Mouse (Mus musculus) stomach, embryonic 16.5 days (tissue): ENCODE data around the gene Cmtm2b. TPM values are rescaled to one million over a fixed set of nuclear protein-coding genes. Genes with fewer than 3 reads are reported as not detected.
"Not testable (repeated sequence)": the region's sequence is repeated elsewhere in the genome, so short reads cannot be mapped to it uniquely, and the experiment has no call there.

Source experiments
- ATAC-seq: fragments of 200-750 bp; cut with Nextera tagmentation; 2 replicates; pipeline ENCODE4 v1.8.0; 2017; ENCODE audit warnings: moderate number of reproducible peaks, moderate TSS enrichment; ENCODE audit not compliant: insufficient read depth, low FRiP score
- H3K27ac ChIP-seq: fragments of 300-500 bp; sonication (generic); 2 replicates; pipeline ENCODE4 v1.5.1; 2014; ENCODE audit warnings: low read length
- H3K27me3 ChIP-seq: fragments of 300-500 bp; sonication (generic); 2 replicates; pipeline ENCODE4 v1.6.1; 2014; ENCODE audit warnings: low read length, control low read depth, mixed read lengths; ENCODE audit not compliant: control insufficient read depth, insufficient read depth
- H3K36me3 ChIP-seq: fragments of 300-500 bp; sonication (generic); 2 replicates; pipeline ENCODE4 v1.6.1; 2014; ENCODE audit warnings: low read length; ENCODE audit not compliant: control insufficient read depth, insufficient read depth
- H3K4me1 ChIP-seq: fragments of 300-500 bp; sonication (generic); 2 replicates; pipeline ENCODE4 v1.6.1; 2014; ENCODE audit warnings: low read length, control low read depth, mixed read lengths; ENCODE audit not compliant: control insufficient read depth, insufficient read depth
- H3K4me2 ChIP-seq: fragments of 300-500 bp; sonication (generic); 2 replicates; pipeline ENCODE4 v1.6.1; 2014; ENCODE audit warnings: low read depth, low read length, mixed read lengths
- H3K4me3 ChIP-seq: fragments of 300-500 bp; sonication (generic); replicated peaks from 2 replicates; pipeline ENCODE4 v1.5.1; 2014; ENCODE audit warnings: mild to moderate bottlenecking, low read length
- H3K9ac ChIP-seq: fragments of 300-500 bp; sonication (generic); 2 replicates; pipeline ENCODE4 v1.6.1; 2014; ENCODE audit warnings: low read length
- H3K9me3 ChIP-seq: fragments of 300-500 bp; sonication (generic); replicated peaks from 2 replicates; pipeline ENCODE4 v1.6.1; 2016; ENCODE audit warnings: low read length, control low read depth; ENCODE audit not compliant: control insufficient read depth
- WGBS: fragments of 180-500 bp; shearing (Covaris S2); extraction: QIAGEN DNeasy Blood & Tissue Kit; methylation state at CpG from one replicate; pipeline ENCODE4 v1.1.7; 2014; 5-methylcytosine and 5-hydroxymethylcytosine counted together
- polyA plus RNA-seq: library from polyadenylated mRNA; unstranded; fragments of >200 nt; fragmentation: Nextera tagmentation; extraction: Ambion mirVana; gene quantifications from 2 replicates; pipeline ENCODE4 v1.2.1, GENCODE M21; 2015

Cmtm2b gene
- polyA plus RNA-seq, 1 experiment from 2014 or later = not detected

DNA sequence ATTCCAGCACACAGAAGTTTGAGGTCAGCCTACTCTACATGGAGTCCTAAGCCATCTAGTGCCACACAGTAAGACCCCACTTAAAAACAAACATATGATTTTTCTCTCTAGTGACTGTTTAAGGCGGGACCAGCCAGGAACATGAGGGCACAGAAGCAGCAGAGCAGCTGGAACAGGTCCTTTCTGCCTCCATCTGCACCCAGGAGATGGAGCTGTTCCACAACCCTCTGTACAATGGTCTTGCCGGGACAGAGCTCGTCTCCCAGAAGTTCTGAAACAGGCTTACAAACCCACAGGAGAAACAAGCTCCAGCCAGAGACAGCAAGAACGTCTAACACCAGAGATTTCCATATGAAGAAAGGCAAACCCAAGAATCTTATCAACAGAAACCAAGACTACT, 8.7 kb upstream of the Cmtm2b start:
- Histone ChIP-seq H3K9ac (no peak overlapping the region), H3K27me3 (no peaks in the 10 kb centered on the region), H3K9me3 (no peaks in the 10 kb centered on the region), H3K4me2 (no peak overlapping the region), H3K4me1 (no peaks in the 10 kb centered on the region), H3K4me3 (no peak overlapping the region), H3K36me3 (no peaks in the 10 kb centered on the region), H3K27ac (no peak overlapping the region)
- 51% methylated on average over 4 of the region's 4 CpGs for WGBS
- ATAC-seq = no peak

DNA sequence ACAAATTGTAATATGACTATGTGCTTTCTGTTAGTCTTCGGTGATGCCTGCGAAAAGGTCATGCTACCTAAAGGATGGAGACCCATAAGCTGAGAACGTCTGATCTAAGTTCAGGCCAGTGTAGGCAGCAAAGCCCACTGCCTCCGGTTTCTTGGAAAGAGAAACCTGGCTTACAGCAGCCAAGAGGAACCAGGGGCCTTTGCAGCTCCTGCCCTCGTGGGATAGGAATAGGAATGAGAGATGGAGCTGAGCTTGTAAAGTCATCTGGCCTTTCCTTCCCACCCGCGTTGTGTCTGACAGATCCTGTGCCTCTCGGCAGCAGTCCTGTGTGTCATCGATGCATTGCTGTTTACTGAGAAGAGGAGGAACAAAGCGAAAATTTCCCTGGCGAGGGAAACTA, 763 bp upstream of the Cmtm2b start, which contains the start of gene Gm11020:
TSS of gene Gm11020 (plus strand) at position 301 of the 400 bp plus-strand sequence.
- H3K27ac ChIP-seq, H3K4me2 ChIP-seq, H3K4me3 ChIP-seq, H3K9me3 ChIP-seq, H3K4me1 ChIP-seq, H3K36me3 ChIP-seq, H3K9ac ChIP-seq, ATAC-seq, H3K27me3 ChIP-seq: not testable (repeated sequence)
- WGBS = 84% methylated on average over 9 of the region's 11 CpGs

DNA sequence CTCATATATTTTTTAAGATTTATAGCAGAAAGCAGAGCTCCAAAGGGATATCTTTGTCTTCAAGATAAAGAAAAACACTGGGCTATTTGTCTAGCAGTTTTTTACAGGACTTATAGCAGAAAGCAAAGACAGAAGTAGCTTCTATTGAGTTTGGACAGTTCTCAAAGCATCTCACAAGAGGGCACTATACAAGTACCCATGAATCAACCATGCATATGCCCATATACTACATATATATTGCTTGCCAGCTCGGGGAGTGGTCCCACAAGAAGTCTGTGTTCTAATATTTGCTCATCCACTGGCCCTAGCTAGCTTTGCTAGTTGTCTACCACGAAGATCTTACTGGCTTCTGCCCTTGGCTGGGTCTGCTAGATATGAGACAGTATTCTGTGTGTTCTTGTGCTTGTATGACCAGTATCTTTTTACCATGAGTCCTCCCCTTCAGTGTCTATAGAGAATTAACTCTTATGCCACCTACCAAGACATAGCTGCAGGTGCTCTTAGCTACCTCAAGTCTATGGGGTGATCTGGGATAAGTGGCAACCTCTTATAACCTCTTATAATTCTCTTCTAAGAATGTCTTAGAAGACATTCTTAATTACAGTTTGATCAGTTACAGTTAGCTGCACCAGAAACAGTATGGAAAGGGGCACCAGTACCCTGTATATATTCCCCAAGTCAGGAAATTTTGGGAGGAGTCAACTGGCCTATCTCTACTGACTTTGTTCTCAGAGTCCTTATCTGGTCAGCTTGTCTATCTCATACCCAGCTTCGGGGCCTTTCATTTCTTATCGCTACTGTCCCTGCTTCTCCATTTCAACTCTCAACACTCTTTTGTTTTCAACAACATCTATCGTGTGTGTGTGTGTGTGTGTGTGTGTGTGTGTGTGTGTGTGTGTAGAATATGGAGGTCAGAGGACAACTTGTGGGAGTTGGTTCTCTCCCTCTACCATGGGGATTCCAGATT, 10.9 kb downstream of the Cmtm2b start:
- Histone ChIP-seq H3K27me3 (no peaks in the 10 kb centered on the region), H3K9me3 (no peaks in the 10 kb centered on the region), H3K4me2 (no peak overlapping the region), H3K36me3 (no peaks in the 10 kb centered on the region), H3K4me1 (no peaks in the 10 kb centered on the region), H3K27ac (no peak overlapping the region), H3K9ac (no peak overlapping the region), H3K4me3 (no peak overlapping the region)
- WGBS = 70% methylated on average over 5 of the region's 5 CpGs
- ATAC-seq = no peak

DNA sequence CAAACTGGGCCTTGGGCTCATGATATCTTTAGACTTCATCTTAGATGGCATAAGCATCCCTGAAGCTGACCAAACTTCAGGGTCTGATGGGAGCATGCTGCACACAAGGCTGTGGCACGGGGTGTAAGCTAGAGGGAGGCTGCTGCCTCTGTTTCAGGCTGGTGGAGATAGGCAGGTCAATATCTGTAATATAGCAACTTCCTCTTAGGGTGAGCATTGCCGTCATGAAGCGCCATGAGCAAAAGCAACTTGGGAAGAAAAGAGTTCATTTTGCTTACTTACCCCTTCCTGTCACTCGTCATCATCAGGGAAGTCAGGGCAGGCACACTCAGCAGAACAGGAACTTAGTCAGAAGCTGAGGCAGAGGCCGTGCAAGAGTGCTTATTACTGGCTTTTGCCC, 11.8 kb downstream of the Cmtm2b start:
- H3K4me2 ChIP-seq = no peak overlapping the region
- no peak for ATAC-seq

DNA sequence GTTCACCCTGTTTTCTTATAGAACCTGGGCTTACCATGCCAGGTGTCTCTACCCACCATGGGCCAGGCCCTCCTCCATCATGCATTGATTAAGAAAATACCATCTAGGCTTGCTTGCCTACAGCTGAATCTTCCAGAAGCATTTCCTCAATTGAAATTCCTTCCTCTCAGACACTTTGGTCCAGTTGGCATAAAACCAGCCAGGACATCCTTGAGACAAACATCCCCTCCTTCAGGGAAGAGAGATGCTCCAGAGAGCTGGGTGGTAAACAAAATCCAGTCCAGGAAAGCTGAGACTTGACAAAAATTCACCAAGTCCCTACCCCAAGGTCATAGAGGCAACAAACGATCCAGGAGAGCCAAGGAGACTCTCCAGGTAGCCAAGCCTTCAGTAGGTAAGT, 12.2 kb downstream of the Cmtm2b start:
- Histone ChIP-seq H3K4me1 (no peaks in the 10 kb centered on the region), H3K4me3 (no peak overlapping the region), H3K9me3 (no peaks in the 10 kb centered on the region), H3K36me3 (no peaks in the 10 kb centered on the region), H3K9ac (no peak overlapping the region), H3K4me2 (no peak overlapping the region), H3K27ac (no peak overlapping the region), H3K27me3 (no peaks in the 10 kb centered on the region)
- 54% methylated on average over 1 of the region's 1 CpGs for WGBS
- ATAC-seq = no peak

More for the DNA sequence above, 11.8 kb downstream of the Cmtm2b start:
- H3K27ac ChIP-seq = no peak overlapping the region
- no peaks in the 10 kb centered on the region for H3K27me3 ChIP-seq
- no peaks in the 10 kb centered on the region for H3K36me3 ChIP-seq
- WGBS = 53% methylated on average over 5 of the region's 5 CpGs
- no peaks in the 10 kb centered on the region for H3K9me3 ChIP-seq
- H3K9ac ChIP-seq = no peak overlapping the region
- H3K4me1 ChIP-seq = no peaks in the 10 kb centered on the region
- no peak overlapping the region for H3K4me3 ChIP-seq

DNA sequence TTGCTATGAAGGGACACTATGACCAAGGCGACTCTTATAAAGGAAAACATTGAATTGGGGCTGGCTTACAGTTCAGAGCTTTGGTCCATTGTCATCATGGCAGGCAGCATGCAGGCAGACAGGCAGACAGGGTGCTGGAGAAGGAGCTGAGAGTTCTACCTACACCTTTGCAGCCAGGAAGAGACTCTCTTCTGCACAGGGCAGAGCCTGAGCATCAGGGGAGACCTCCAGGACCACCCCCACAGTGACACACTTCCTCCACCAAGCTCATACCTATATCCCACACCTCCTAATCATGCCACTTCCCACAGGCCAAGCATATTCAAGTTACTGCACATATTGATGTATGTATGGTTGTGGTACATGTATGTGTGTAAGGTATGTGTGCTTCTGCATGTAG, 14.8 kb downstream of the Cmtm2b start:
- ATAC-seq = no peak

DNA sequence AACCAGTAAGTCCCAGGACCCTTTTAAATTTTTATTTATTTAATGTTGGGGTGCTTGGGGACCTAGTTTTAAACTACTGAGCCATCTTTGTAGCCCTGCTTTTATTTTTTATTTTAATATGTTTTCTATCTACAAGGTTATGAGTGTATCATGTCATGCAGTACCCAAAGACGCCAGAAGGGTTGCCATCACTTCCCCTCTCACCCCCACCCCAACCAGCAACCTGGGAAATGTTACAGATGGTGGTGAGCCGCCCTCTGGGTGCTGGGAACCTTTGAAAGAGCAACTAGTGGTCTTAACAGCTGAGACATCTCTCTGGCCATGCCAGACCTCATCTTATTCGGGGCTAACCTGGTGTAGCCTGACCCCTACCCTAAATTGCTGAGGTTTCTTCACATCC, 15.9 kb downstream of the Cmtm2b start:
- Histone ChIP-seq H3K4me2 (no peak overlapping the region), H3K9ac (no peak overlapping the region), H3K27ac (no peak overlapping the region), H3K27me3 (no peaks in the 10 kb centered on the region), H3K36me3 (no peaks in the 10 kb centered on the region), H3K9me3 (no peaks in the 10 kb centered on the region), H3K4me3 (no peak overlapping the region), H3K4me1 (0 out of 2 replicates have a peak, but pooled peaks cover 3% of the 10 kb centered on the region)
- ATAC-seq = no peak
- WGBS = 53% methylated on average over 3 of the region's 3 CpGs

More for the DNA sequence above, 14.8 kb downstream of the Cmtm2b start:
- H3K27ac ChIP-seq = no peak overlapping the region
- H3K9me3 ChIP-seq = no peaks in the 10 kb centered on the region
- H3K4me1 ChIP-seq = 0 out of 2 replicates have a peak, but pooled peaks cover 3% of the 10 kb centered on the region
- no peaks in the 10 kb centered on the region for H3K27me3 ChIP-seq
- 85% methylated on average over 1 of the region's 1 CpGs for WGBS
- no peaks in the 10 kb centered on the region for H3K36me3 ChIP-seq
- H3K4me2 ChIP-seq = no peak overlapping the region
- H3K9ac ChIP-seq = no peak overlapping the region
- no peak overlapping the region for H3K4me3 ChIP-seq

DNA sequence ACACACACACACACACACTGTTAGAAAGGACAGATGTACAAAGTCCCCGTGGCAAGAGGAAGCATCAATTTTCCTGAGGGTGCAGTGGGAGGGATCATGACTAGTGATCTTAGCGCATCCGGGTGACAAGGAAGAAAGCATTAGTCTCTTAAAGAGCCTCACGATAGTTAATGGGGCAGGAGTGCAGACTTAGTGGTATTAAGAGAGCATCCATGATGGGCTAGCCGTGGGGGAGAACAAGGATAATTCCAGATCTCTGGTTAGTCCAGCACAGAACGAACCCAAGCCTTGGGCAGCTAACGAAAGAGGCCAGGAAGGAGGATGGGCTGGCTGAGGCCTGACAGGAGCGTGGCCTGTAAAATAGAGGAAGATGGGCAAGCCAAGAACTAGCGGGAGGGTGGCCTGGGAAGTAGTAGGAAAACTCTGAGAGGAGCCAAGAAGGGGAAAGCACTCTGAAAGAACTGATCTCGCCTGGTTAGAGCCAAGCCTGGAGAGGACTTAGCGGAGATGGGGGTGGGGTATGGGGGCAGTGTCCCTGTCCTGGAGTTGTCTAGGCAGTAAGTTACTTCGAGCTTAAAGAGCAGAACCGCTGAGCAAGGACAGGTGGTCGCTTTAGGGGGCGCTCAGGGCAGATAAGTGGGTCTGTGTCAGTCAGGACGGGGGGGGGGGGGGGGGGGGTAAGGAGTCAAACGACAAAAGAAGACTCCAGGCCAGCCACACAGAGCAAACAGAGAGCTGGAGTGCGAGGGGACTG, 17.4 kb downstream of the Cmtm2b start, which contains the start of gene Cmtm3:
TSS of gene Cmtm3 (plus strand) at position 182 of the 754 bp plus-strand sequence.
- 14% methylated on average over 17 of the region's 18 CpGs for WGBS
- H3K27me3 ChIP-seq = no peaks in the 10 kb centered on the region

DNA sequence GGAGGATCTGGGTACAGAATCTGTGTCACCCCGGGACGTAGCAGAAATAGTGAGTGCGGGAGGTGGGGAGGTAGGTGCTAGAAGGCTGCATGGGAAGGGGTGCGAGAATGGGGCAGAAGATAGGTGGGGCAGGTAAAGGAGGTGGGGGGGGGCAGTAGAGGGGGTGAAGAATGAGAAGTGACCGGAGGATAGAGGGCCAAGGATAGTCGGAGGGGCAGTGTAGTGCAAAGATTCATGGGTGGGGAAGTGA, 17.9 kb downstream of the Cmtm2b start:
- no peak for ATAC-seq
- no peaks in the 10 kb centered on the region for H3K27me3 ChIP-seq
- peak overlapping the region; percentile 76 for H3K4me2 ChIP-seq
- H3K9me3 ChIP-seq = no peaks in the 10 kb centered on the region
- no peaks in the 10 kb centered on the region for H3K36me3 ChIP-seq
- H3K4me1 ChIP-seq = peaks cover 9% of the 10 kb centered on the region; the same call in 1 of the 2 replicates
- H3K27ac ChIP-seq = peak overlapping the region; percentile 87
- 1% methylated on average over 6 of the region's 6 CpGs for WGBS
- peak overlapping the region; percentile 91 for H3K9ac ChIP-seq
- H3K4me3 ChIP-seq = peak overlapping the region; percentile 72

More for the DNA sequence above, 17.4 kb downstream of the Cmtm2b start, which contains the start of gene Cmtm3:
- peak within 1 kb of the TSS; percentile 76 for H3K4me2 ChIP-seq
- H3K4me1 ChIP-seq = peaks cover 9% of the 10 kb centered on the region; the same call in 1 of the 2 replicates
- no peak for ATAC-seq
- H3K4me3 ChIP-seq = peak within 1 kb of the TSS; percentile 72
- H3K27ac ChIP-seq = peak within 1 kb of the TSS; percentile 87
- no peaks in the 10 kb centered on the region for H3K9me3 ChIP-seq
- H3K9ac ChIP-seq = peak within 1 kb of the TSS; percentile 91
- H3K36me3 ChIP-seq = no peaks in the 10 kb centered on the region
